Mouse (Mus musculus) layer of hippocampus, adult 2 months (tissue): ENCODE results near the gene Hist1h2bp. TPM values are rescaled to one million over a fixed set of nuclear protein-coding genes. Genes with fewer than 3 reads are reported as not detected.
"Not testable (repeated sequence)": the region's sequence is repeated elsewhere in the genome, so short reads cannot be mapped to it uniquely, and the experiment has no call there.

Experiments used
- DNase-seq, 2 experiments: peaks; one replicate each; pipeline ENCODE4 v3.0.0; 2022; ENCODE audit warnings: low spot score in 2 of 2
- H3K27ac ChIP-seq: fragments of 200-600 bp; 2 replicates; pipeline ENCODE4 v1.8.1; 2022
- H3K4me3 ChIP-seq: fragments of 200-600 bp; 2 replicates; pipeline ENCODE4 v1.8.1; 2022; ENCODE audit warnings: mild to moderate bottlenecking
- CTCF ChIP-seq: fragments of 200-600 bp; conservative IDR thresholded peaks from 2 replicates; pipeline ENCODE4 v1.8.1; 2022; ENCODE audit warnings: antibody characterized with exemption, mild to moderate bottlenecking, moderate library complexity
- long read RNA-seq, 2 experiments: library from polyadenylated mRNA; stranded (forward); transcript quantifications; one replicate each; pipeline ENCODE4 v2.0.0; 2021; ENCODE audit warnings: borderline mapping rate in 2 of 2
- total RNA-seq, 2 experiments: library from RNA; stranded (reverse); gene quantifications; 2 replicates each; pipeline ENCODE4 v1.2.3; 2021

Gene Hist1h2bp
- total RNA-seq, result 1 to 10 TPM; 6.8 to 8.1 TPM
- long read RNA-seq, experiment 1, result 0 reads
- long read RNA-seq, experiment 2, result 0 reads

GRCm38 (mm10) chr13:21786899-21787629 lies at the start of gene Hist1h2bp, which contains the start of gene Hist1h2an:
Gene Hist1h2bp (plus strand): TSS chr13:21787461.
Gene Hist1h2an (minus strand): TSS chr13:21787218.
- peak within 1 kb of the TSS; percentile 56 for H3K4me3 ChIP-seq
- peak within 1 kb of the TSS; percentile 62 for H3K27ac ChIP-seq
- TF ChIP-seq CTCF, result peak; percentile 10; the same call in 1 of the 2 replicates
- DNase-seq, result peak; percentile 94 to 96

GRCm38 (mm10) chr13:21745006-21745405 lies 42.3 kb upstream of the Hist1h2bp start:
- DNase-seq, result no peak
- no peak for TF ChIP-seq CTCF
- H3K27ac ChIP-seq, result no peak overlapping the region
- H3K4me3 ChIP-seq, result no peak overlapping the region

- H3K4me3 ChIP-seq, result peak overlapping the region; percentile 68
- no peak for TF ChIP-seq CTCF
- H3K27ac ChIP-seq, result peak overlapping the region; percentile 48; the same call in 1 of the 2 replicates
- no peak for DNase-seq
Measured at GRCm38 (mm10) chr13:21749387-21750158, 37.7 kb upstream of the Hist1h2bp start.

- Histone ChIP-seq H3K4me3 (peak within 1 kb of the TSS; percentile 68), H3K27ac (peak within 1 kb of the TSS; percentile 57)
- DNase-seq, result peak; percentile 91 to 94
Measured at GRCm38 (mm10) chr13:21750159-21751017, 36.9 kb upstream of the Hist1h2bp start, which contains the start of gene Hist1h4k. Gene Hist1h4k (minus strand): TSS chr13:21750505.

- Histone ChIP-seq H3K27ac (no peak overlapping the region), H3K4me3 (no peak overlapping the region)
- no peak for TF ChIP-seq CTCF
- DNase-seq, result no peak
Measured at GRCm38 (mm10) chr13:21751417-21751816, 35.8 kb upstream of the Hist1h2bp start.

GRCm38 (mm10) chr13:21751827-21752226 lies 35.4 kb upstream of the Hist1h2bp start:
- Histone ChIP-seq H3K27ac (no peak overlapping the region), H3K4me3 (no peak overlapping the region)
- no peak for DNase-seq
- TF ChIP-seq CTCF, result no peak

GRCm38 (mm10) chr13:21752356-21752755 lies 34.9 kb upstream of the Hist1h2bp start:
- H3K27ac ChIP-seq, result no peak overlapping the region
- no peak for DNase-seq
- TF ChIP-seq CTCF, result no peak
- no peak overlapping the region for H3K4me3 ChIP-seq

- DNase-seq, result no peak
- H3K4me3 ChIP-seq, result peak overlapping the region; percentile 51
- no peak for TF ChIP-seq CTCF
- H3K27ac ChIP-seq, result peak overlapping the region; percentile 85
Measured at GRCm38 (mm10) chr13:21753051-21753523, 34.2 kb upstream of the Hist1h2bp start.

GRCm38 (mm10) chr13:21753524-21754285 lies 33.6 kb upstream of the Hist1h2bp start, which contains the start of the genes Hist1h2ak and Hist1h2bn:
Gene Hist1h2ak (minus strand): TSS chr13:21753827.
Gene Hist1h2bn (plus strand): TSS chr13:21754123.
- peak within 1 kb of the TSS; percentile 51 for H3K4me3 ChIP-seq
- H3K27ac ChIP-seq, result peak within 1 kb of the TSS; percentile 85
- DNase-seq, result peak; percentile 70 to 91
- 0 out of 2 replicates have a peak, but pooled peaks have one; percentile 33 for TF ChIP-seq CTCF

GRCm38 (mm10) chr13:21754294-21755001 lies 32.8 kb upstream of the Hist1h2bp start:
- H3K27ac ChIP-seq, result not testable (repeated sequence)
- H3K4me3 ChIP-seq, result peak overlapping the region; percentile 51
- peak; percentile 21 to 29 for DNase-seq

GRCm38 (mm10) chr13:21755707-21756106 lies 31.6 kb upstream of the Hist1h2bp start:
- H3K27ac ChIP-seq, result no peak overlapping the region
- no peak for TF ChIP-seq CTCF
- no peak overlapping the region for H3K4me3 ChIP-seq
- no peak for DNase-seq
